Mouse (Mus musculus) adrenal gland, adult 10 weeks (tissue): Measurements from ENCODE around the gene Syf2. TPM values are rescaled to one million over a fixed set of nuclear protein-coding genes. Genes with fewer than 3 reads are reported as not detected.

Experiments used
- polyA plus RNA-seq: library from polyadenylated mRNA; stranded (reverse); fragments of 350-450 nt; fragmentation: Illumina TruSeq; extraction: RNeasy Lipid Tissue Mini Kit (QIAGEN cat#74804); gene quantifications from one replicate; pipeline ENCODE4 v1.2.3, GENCODE M21; 2014; ENCODE audit warnings: low read depth, low replicate concordance

Syf2 gene
- 93.8 TPM for polyA plus RNA-seq

GRCm38 (mm10) chr4:134930684-134931481 lies at the start of gene Syf2:
Gene Syf2 (plus strand): TSS chr4:134930898.

GRCm38 (mm10) chr4:134914864-134915209 lies 15.9 kb upstream of the Syf2 start, which contains the start of gene Tmem50a:
Gene Tmem50a (minus strand): TSS chr4:134915024.

GRCm38 (mm10) chr4:134923258-134924018 lies 7.3 kb upstream of the Syf2 start, which contains the start of gene Rsrp1:
Gene Rsrp1 (plus strand): TSS chr4:134923592.

Other genes starting within 250 kb of the Syf2 start
- 11.4 TPM for gene Man1c1, start 226.6 kb upstream of the Syf2 start, polyA plus RNA-seq
- gene Ldlrap1, start 162.9 kb upstream of the Syf2 start, polyA plus RNA-seq: 3.1 TPM
- gene Maco1, start 77.6 kb upstream of the Syf2 start, polyA plus RNA-seq: 41.8 TPM
- gene Rhd, start 66.4 kb upstream of the Syf2 start, polyA plus RNA-seq: not detected
- 136 TPM for gene Tmem50a, start 15.9 kb upstream of the Syf2 start, polyA plus RNA-seq
- gene Rsrp1, start 7.3 kb upstream of the Syf2 start, polyA plus RNA-seq: 959 TPM
- 0.41 TPM for gene Runx3, start 189.8 kb downstream of the Syf2 start, polyA plus RNA-seq